Mouse (Mus musculus) layer of hippocampus, postnatal 10 days (tissue): Measurements from ENCODE around the gene Cd80. TPM values are rescaled to one million over a fixed set of nuclear protein-coding genes. Genes with fewer than 3 reads are reported as not detected.
"Not testable (repeated sequence)": the region's sequence is repeated elsewhere in the genome, so short reads cannot be mapped to it uniquely, and the experiment has no call there.

Experiments used
- DNase-seq, 2 experiments: peaks; one replicate each; pipeline ENCODE4 v3.0.0; 2021; ENCODE audit warnings: low spot score in 2 of 2
- long read RNA-seq: library from polyadenylated mRNA; stranded (forward); transcript quantifications from one replicate; pipeline ENCODE4 v2.0.0, GENCODE M21; 2023
- total RNA-seq, 2 experiments: library from RNA; stranded (reverse); gene quantifications; 2 replicates each; pipeline ENCODE4 v1.2.3; 2021

The Cd80 gene
- under 1 TPM; 0.18 to 0.42 TPM for total RNA-seq
- long read RNA-seq, partial matches to known transcripts: 0 of 9 reads
- long read RNA-seq, other reads (novel, unspliced or antisense): 9 of 9 reads

- no peak for DNase-seq
These were observed at the start of gene Cd80 for GRCm38 (mm10) chr16:38455511-38456418. Cd80 (plus strand) TSS chr16:38455561.

- no peak for DNase-seq
These were observed 49.1 kb upstream of the Cd80 start for GRCm38 (mm10) chr16:38406293-38406692.

DNA sequence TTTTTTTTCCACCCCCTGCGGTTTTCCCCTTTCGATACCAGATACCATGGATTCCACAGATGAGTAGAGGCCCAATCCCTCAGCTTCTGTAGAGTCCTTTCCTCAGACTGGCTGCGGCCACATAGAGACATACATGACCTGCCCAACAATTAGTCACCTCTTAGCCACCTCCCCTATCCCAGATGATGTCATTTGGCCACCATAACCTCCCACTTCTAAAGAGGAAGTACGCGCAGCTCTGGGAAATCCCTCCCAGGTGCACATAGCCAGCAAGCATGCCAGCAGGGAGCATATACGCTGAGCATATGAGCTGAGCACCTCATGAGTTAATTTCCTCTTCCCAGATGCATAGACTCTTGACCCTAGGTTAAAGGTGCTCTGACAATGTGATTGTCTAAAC lies 48.7 kb upstream of the Cd80 start:
- DNase-seq: no peak

DNA sequence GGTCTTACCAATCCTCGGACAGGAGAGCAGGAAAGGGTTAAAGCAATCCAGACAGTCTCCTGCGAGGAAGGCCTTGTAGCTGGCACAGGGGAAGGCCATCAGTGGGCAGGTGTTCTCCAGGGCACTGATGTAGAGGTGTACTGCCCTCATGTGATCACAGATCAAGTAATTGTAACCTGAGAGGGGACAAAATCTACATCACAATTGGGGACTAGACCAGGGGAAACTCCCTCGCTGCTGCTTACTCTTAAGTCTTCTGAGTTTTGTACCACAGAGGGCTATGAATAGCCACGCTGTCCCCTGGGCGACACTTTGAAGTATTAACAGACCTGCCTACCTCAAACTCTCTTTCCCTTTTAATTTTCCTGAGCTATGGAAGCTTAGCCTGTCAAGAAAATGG lies 47.8 kb upstream of the Cd80 start:
- DNase-seq: no peak

GRCm38 (mm10) chr16:38408416-38408815 lies 46.9 kb upstream of the Cd80 start:
- no peak for DNase-seq

- DNase-seq: no peak
These were observed 40.4 kb upstream of the Cd80 start for GRCm38 (mm10) chr16:38414953-38415352.

- no peak for DNase-seq
These were observed 30.0 kb upstream of the Cd80 start for GRCm38 (mm10) chr16:38425374-38425773.

DNA sequence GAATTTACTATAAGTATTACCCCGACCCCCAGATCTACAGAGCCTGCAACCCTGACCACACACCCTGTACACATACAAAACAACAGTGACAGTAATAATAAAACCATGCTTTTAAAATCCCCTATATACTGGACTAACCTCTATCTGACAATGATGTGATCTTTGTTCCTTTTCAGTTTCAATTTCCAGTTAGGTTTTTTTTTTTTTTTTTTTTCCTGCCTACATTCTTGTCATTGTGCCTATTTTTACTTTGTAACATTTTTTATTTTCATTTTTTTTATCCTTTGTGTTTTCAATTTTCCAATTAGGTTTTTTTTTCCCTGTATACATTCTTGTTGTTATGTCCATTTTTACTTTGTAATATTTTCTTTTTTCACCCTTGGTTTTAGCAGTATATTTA lies 29.6 kb upstream of the Cd80 start:
- DNase-seq: no peak

DNA sequence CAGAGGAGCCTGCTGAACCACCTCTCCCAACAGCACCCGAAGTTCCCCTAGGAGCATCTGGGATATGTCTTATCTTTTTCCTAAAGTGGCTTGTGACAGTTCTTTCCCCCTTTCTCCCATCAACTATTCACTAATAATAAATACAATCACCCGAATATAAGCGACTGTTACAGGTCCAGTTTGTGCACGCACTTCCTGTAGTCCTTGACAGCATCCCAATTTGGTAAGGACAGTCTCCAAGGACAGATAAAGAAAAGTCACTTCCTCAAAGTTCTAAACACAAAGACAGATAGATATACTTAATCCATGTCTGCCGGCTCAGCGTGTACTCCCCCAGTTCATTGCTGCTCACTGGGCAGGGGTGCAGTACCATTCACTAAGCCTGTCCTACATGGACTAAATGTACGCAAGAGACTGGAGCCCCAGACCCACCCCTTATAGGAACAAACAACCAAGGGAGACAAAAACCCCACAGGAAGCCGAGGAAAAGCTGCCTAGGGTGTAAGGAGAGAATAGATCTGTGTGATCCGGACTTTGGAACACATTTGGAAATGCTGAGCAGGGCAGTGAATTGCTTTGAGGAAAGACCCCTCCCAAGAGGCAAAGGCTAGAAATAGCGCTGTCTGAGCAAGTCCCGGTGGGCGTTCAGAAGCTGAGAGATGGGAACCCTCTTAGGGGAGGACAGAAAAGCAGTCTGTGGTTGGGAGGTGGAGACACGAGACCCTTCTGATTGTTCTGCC lies 23.7 kb upstream of the Cd80 start:
- DNase-seq: no peak

DNA sequence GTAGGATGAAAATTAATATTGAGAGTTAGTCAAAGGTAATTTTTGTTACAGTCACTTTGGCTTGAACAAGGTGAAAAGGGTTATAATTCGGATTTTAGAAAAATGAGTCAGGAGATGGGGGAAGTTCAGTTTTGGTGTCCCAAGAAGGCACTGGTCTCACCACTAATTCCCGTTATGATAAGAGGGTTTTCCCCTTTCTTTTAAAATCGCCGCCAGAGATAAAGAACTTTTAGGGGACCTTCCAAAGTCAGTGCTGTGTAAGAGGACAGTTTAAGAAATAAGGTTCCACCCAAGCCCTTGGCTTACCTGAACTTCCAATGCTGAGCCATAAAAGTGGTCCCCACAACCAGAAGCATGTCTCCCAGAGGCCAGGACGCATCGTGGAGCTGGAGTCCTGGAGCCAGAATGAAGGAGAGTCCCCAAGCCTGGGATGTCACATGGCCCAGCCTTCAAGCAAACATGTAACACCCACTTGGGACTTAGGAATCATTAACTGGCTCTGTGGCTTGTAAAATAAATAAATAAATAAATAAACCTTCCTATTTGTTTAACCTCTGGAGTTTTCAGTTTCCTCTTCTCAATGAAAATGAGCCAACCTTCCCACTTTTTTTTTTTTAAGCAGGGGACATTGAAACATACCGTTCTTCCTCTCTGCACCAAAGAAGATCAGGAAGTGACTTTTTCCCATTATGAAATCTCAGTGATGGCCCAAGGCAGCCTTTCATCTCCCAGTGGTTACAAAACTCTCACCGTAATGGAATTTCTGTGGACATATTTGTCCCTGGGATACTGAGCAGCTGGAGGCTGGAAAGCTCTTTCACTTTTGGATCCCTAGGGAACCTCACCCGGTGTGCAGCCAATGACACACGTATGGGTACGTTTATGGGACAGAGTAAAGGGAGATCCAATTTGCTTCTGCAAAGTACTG lies 22.6 kb upstream of the Cd80 start, which contains the start of gene Pla1a:
Gene Pla1a, minus strand, starts transcription at position 648 of the 928 bp plus-strand sequence.
- no peak for DNase-seq

DNA sequence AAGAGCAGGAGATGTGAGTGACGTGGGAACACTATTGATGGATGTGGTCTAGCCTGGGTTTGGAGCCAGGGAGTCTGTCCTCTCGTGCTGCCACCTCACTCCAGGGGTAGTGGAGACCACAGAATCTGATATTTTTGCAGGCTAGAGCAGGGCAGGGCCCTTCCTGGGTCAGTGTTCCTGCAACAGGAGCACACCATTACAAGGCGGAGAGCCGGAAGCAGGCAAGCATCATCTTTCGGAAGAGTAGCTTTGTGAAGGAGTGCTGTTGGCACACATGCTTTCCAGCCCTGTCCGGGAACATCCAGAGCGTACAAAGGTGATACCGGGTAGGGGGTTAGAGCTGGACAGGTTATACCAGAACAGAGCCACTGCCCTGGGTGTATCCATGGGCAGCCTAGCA lies 21.8 kb upstream of the Cd80 start:
- DNase-seq: no peak

- DNase-seq: no peak
These were observed 21.0 kb upstream of the Cd80 start for GRCm38 (mm10) chr16:38434295-38434795.

DNA sequence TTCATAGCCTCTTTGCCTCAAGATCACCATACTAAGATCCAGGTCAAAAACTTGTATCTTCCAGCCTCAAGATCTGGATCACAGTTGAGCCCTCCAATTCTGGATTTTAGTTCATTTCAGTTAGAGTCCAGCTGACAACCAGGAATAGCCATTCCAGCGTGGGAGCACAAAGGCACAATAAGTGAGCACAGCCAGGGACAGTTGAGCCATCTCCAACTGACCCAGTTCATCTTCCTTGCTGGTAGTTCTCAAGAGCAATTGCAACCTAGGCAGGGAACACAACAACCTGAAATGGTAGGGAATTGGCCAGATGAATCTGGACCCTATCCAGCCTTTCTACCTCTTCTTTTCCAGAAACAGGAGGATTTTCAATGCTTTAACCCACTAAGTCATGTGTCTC lies 16.2 kb upstream of the Cd80 start:
- DNase-seq: no peak

GRCm38 (mm10) chr16:38440403-38440802 lies 15.0 kb upstream of the Cd80 start:
- no peak for DNase-seq

DNA sequence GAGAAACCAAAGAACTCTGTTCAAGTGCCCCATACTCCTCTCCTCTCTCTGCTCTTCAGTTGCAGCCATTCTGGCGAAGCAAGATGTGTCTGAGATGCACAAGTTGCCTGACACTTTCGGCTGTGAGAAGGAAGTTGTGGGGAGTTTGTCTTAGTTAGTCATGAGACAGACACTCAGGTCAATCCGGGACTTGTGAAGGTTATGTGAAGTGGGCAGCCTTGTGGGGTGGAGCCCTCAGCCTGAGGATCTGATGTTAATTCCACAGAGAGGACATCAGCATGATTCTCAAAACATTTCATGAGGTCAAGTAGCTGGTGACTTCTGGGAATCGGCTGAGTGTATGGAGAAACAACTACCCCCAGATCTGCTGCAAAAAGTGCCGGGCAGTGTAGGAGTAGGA lies 13.8 kb upstream of the Cd80 start:
- DNase-seq: no peak

DNA sequence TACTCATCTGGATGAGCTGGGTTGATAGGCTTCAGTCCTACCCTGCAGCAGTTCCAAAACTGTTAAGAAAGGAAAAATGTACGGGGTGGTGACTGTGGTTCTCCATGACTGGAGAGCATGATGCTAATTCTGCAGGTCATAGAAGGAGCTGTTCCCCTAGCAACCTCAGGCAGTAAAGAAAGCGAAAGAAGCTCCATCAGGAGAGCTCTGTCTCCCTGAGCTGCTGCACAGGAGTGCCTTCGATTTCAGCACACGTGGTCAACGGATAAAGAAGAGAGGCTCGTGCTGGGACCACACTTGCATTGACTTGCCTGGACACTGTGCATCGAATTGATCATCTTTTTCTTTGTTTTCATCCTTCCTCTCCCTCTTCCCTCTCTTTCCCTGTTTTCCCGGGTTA lies 13.1 kb upstream of the Cd80 start:
- DNase-seq: no peak

DNA sequence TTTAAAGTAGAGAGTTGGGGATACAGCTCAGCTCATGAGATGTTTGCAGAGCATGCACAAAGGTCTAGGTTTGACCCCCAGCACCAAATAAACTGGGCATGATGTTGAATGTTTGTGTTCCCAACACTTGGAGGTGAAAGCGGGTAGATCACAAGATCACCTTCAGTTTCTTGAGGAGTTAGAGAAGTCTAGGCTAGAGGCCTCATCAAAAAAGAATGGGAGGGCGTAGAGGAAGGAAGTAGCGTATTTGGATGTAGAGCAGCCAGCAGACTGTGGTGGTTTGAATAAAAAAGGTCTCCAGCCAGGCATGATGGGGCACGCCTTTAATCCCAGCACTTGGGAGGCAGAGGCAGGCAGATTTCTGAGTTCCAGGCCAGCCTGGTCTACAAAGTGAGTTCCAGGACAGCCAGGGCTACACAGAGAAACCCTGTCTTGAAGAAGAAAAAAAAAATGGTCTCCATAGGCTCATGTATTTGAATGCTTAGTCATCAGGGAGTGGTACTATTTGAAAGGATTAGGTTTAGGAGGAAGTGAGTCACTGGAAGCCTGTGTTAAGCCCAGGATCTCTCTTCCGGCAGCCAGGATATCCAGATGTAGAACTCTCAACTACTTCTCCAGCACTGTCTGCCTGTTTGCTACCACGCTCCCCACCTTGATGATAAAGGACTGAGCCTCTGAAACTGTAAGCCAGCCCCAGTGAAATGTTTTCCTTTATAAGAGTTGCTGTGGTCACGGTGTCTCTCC lies 11.5 kb upstream of the Cd80 start:
- DNase-seq: no peak

- no peak for DNase-seq
These were observed 10.3 kb upstream of the Cd80 start for GRCm38 (mm10) chr16:38445046-38445445.

DNA sequence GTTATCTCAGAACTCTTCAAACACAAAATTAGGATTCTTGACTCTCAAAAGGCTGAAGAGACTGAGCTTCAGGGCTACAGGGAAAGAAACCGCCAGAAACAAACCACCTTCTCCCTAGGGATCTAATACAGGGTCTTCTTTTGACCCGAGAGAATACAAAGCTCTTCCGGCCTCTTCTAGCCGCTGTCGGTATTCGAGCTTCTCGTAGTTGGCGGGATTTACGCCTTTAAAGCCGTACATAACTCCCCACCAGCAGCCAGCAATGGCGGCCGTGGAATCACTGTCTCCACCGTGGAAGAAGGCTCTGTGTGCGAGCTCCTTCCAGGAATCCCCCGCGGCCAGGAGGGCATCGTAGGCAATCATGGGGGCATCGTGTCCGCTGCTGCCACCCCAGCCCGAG lies 9.8 kb upstream of the Cd80 start:
- no peak for DNase-seq

GRCm38 (mm10) chr16:38446141-38446540 lies 9.2 kb upstream of the Cd80 start:
- not testable (repeated sequence) for DNase-seq
